Mouse (Mus musculus) c-Kit-negative CD71-positive TER-119-positive erythroid progenitor cells, embryonic 14.5 days (primary cell): ENCODE data around the gene Chrna5.
A peak's percentile ranks its signal among the peaks of the same experiment; 100 is the strongest.

Experiments used
- DNase-seq: peaks from one replicate; pipeline ENCODE4 v3.0.0-alpha.2; 2013; ENCODE audit warnings: low read depth, low spot score

The Chrna5 gene

GRCm38 (mm10) chr9:55023902-55024583, 43.4 kb downstream of the Chrna5 start:
- DNase-seq, result peak; percentile 42

GRCm38 (mm10) chr9:55025534-55026274, 45.0 kb downstream of the Chrna5 start:
- DNase-seq, result no peak

GRCm38 (mm10) chr9:55026275-55026663, 45.6 kb downstream of the Chrna5 start, which contains the start of gene Chrna3:
Chrna3 (minus strand) TSS chr9:55026562.
- DNase-seq, result no peak

GRCm38 (mm10) chr9:55031435-55032167, 50.9 kb downstream of the Chrna5 start:
- no peak for DNase-seq

GRCm38 (mm10) chr9:55038948-55039347, 58.3 kb downstream of the Chrna5 start:
- DNase-seq, result no peak

- no peak for DNase-seq
Measured at GRCm38 (mm10) chr9:55039983-55040382, 59.3 kb downstream of the Chrna5 start.

- no peak for DNase-seq
Measured at GRCm38 (mm10) chr9:55041389-55041788, 60.7 kb downstream of the Chrna5 start.

GRCm38 (mm10) chr9:55043688-55044087, 63.0 kb downstream of the Chrna5 start:
- no peak for DNase-seq

- no peak for DNase-seq
Measured at GRCm38 (mm10) chr9:55045001-55045400, 64.3 kb downstream of the Chrna5 start.

- no peak for DNase-seq
Measured at GRCm38 (mm10) chr9:55046764-55047163, 66.1 kb downstream of the Chrna5 start.

GRCm38 (mm10) chr9:55048211-55048880, 67.7 kb downstream of the Chrna5 start, which contains the start of gene Chrnb4:
Chrnb4 (minus strand) TSS chr9:55048779.
- DNase-seq, result no peak

GRCm38 (mm10) chr9:55055386-55055930, 74.8 kb downstream of the Chrna5 start:
- no peak for DNase-seq
